Mouse (Mus musculus) heart, postnatal 25 days (tissue): ENCODE data around the gene Rbfox1. TPM values are rescaled to one million over a fixed set of nuclear protein-coding genes. Genes with fewer than 3 reads are reported as not detected.

ENCODE experiments used
- DNase-seq: peaks from one replicate; pipeline ENCODE4 v3.0.0; 2022; ENCODE audit warnings: low spot score
- intact Hi-C: fragments of 180-260 bp; cut with DNase I; formaldehyde crosslinking; loops from one replicate; pipeline ENCODE4 v1.15.1; 2025
- total RNA-seq, 2 experiments: library from RNA; stranded (reverse); gene quantifications; 2 replicates each; pipeline ENCODE4 v1.2.3; 2021

The Rbfox1 gene
- total RNA-seq, 2 experiments from 2014 or later = 47.7 to 48.6 TPM

DNA sequence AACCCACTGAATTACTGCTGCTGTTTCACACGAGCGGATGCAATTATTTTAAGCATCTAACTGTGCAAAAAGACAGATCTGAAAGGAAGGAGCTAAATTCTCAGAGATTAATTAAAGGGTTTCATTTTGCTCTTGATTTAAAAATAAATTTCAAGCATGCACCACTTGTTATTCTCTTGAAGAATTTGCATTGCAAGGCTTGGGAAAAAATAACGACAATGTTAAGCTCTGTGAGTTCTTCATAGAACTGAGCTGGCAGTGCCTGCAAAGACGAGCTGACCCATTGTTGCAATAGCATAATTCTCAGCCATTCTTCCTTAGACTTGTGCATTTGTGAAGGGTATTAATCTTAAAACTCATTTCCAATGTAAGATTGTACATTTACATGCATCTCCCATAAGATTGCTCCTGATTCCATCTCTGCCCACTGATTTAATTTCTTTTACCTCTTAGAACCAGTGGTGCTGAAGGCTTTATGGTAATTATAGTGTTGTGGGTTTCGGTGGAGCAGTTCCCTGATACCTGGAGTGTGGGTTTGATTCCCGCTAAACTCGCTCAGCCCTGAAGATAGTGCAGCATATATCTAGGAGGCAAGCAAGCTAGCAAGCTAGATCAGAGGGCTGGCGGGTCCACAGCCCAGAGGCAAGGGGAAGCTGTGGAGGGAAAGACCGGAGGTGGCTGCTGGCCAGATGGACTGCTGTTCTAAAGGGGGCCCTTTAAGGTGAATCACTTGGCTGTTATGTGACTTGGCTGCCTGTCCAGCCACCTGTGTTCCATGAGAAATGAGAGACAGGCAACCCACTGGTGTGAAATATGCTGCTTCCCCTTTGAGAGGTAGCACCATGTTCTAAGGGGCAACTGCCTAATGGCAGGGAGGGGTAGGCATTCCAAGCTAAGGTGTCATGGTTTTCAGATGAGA is 647.2 kb downstream of the Rbfox1 start:
- intact Hi-C loops = no loop called here
- no peak for DNase-seq

GRCm38 (mm10) chr16:6555776-6556175 is 670.6 kb downstream of the Rbfox1 start:
- intact Hi-C loops = no loop called here
- DNase-seq = no peak

- intact Hi-C loops = no loop called here
Observed at GRCm38 (mm10) chr16:6557726-6558125, 672.6 kb downstream of the Rbfox1 start.

DNA sequence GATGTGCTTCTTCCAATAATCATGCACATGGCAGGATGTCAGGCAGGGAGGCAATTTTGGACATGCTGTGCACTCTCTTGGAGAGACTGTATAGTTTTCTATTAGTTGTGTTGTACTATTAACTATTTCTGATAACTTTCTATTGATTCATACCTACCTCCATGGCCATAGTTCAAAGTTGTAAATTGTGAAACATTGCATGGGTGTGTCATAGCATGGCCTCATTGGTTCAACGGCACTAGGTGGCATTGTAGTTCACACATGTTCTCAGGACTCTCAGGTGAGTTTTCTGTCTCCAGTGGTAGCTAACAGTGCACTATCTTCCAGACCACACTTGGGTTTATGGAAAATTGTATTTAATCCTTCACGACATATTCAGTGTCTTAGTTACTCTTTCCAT is 699.5 kb downstream of the Rbfox1 start:
- intact Hi-C loops = no loop called here
- no peak for DNase-seq

More at GRCm38 (mm10) chr16:6557726-6558125, 672.6 kb downstream of the Rbfox1 start:
- no peak for DNase-seq

- intact Hi-C loops = no loop called here
- DNase-seq = no peak
Observed at GRCm38 (mm10) chr16:6585204-6585603, 700.0 kb downstream of the Rbfox1 start.

DNA sequence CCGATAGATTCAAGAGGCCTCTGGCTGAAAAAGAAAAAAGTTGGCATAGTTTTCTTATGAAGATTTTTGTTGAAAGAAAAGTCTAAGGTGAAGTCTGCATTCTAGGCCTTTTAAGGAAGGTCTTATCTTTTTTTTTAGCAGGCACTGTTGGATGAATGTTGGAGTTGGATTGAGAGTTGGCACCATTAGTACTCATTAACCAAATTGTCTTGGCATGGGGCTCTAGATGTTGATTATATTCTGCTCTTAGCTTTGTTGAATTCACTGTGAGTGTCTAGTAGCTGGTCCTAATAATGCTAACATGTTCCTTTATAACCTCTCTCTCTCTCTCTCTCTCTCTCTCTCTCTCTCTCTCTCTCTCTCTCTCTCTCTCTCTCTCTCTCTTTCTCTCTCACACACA is 731.4 kb downstream of the Rbfox1 start:
- intact Hi-C loops = no loop called here
- DNase-seq = no peak

DNA sequence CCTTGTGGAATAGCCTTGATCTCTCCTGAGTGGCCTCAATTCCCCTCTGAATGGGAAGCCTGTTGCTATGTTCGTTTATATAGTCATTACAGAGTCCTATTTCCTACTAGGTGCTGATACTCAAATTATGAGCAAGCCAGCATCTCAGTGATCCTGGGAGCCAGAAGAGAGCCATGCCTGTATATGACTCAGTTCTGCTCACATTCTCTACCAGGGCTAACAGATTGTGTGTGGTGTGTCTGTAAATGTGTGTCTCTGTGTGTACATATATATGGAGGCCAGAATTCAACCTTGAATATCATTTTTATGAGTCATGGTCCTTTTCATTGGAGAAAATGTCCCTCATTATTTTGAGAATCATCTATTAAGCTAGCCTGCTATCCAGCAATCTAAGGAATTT is 755.2 kb downstream of the Rbfox1 start:
- DNase-seq = no peak
- intact Hi-C loops = no loop called here

GRCm38 (mm10) chr16:6646941-6647340 is 761.8 kb downstream of the Rbfox1 start:
- intact Hi-C loops = no loop called here
- DNase-seq = no peak

- DNase-seq = no peak
- intact Hi-C loops = no loop called here
Observed at GRCm38 (mm10) chr16:6648753-6649152, 763.6 kb downstream of the Rbfox1 start.

GRCm38 (mm10) chr16:6658594-6658993 is 773.4 kb downstream of the Rbfox1 start:
- DNase-seq = no peak
- intact Hi-C loops = no loop called here

- DNase-seq = no peak
- intact Hi-C loops = no loop called here
Observed at GRCm38 (mm10) chr16:6686076-6686757, 801.1 kb downstream of the Rbfox1 start.

DNA sequence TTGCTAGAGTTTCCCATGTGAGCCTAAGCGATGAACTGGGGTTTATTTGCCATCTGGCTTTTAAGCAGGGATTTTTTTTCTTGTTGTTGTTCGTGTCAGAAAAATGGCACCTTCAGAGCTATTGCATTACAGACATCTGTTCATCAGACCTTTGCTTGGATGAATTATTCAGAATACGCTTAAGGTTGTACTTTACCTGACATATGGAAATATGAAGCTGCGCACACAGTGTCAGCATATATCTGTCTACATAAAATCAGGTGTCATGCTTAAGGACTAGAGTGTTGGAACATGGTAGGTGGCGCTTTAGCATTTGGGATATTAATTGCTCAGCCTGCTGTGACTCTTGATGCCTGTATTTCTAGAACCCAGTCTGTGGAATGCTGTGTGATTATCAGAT is 819.7 kb downstream of the Rbfox1 start:
- intact Hi-C loops = no loop called here
- no peak for DNase-seq

DNA sequence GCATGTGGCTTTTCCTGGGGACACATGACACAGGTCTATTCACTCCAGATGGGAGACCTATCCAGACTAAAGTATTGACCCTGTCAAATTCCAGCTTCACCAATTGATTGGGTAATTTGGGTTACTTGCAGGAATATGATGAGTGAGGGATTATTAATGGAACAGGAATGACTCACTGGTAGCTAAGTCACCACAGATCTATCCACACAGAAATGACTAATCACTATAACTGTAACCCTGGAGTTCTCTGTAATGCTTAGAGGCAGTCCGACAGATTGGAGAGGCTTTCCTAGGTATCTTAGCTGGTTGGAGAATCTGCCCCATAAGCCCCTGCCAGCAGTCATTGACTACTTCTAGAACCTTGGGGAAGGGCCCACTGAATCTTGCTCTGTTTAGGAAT is 827.2 kb downstream of the Rbfox1 start:
- intact Hi-C loops = loop anchor here (10.0 kb wide), 1 partner anchor 208 kb away; no protein-coding TSS in a partner anchor
- DNase-seq = no peak

DNA sequence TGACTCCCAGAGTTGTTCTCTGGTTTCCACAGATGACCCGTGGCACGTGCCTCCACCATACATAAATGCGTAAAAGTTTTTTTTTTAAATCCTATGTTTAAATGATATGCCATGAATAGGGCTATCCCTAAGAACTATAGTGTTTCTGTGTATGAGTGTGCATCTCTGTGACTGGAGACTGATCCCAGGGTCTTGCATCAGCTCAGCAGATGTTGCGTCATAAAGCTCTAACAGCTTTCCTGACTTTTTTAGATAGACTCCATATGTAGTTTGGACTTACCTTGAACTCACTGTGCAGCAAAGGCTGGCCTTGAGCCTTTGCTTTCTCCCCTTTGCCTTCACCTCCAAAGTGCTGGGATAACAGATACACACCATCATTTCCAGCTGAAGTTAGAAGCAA is 830.1 kb downstream of the Rbfox1 start:
- intact Hi-C loops = loop anchor here (10.0 kb wide), 1 partner anchor 210 kb away; no protein-coding TSS in a partner anchor
- no peak for DNase-seq

GRCm38 (mm10) chr16:6716214-6716911 is 831.2 kb downstream of the Rbfox1 start:
- DNase-seq = peak; percentile 7
- intact Hi-C loops = loop anchor here (10.0 kb wide), 1 partner anchor 212 kb away; no protein-coding TSS in a partner anchor

DNA sequence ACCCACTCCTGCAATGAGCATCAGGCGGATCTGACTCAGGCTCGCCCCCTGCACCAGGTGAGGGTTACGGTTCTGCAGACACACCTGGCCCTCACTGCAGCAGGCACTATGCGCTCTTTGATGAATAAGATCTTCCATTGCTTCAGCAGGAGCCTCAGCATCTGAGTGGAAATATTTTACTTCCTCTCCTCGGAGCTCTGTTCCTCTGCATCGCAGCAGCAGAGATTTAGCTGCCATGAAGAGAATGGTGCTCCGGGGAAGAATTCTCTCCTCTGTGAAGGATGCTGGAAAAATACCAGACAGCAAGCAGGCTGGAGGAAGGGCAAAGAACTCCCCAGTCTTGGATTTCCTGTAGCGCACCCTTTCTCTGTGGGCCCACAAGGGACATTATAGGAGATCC is 833.9 kb downstream of the Rbfox1 start:
- intact Hi-C loops = loop anchor here (10.0 kb wide), 1 partner anchor 214 kb away; no protein-coding TSS in a partner anchor
- no peak for DNase-seq

DNA sequence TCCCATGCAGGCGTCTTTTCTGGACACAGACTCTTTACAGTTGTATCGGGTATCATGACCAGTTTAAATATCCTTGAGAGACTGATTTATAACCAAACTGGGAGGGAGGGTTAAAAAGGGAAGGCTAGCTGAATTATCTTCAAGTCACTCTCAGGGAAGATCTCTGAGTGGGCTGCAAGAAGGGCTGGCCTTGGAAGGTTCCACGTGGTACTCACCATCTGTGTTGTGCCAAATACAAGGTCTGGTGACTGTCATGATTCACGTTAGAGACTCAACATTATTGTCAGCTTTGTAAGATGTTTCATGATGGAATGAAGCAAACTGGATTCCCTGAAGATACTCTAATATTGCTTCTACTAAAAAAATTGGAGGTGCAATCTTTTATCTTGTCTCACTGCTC is 847.5 kb downstream of the Rbfox1 start:
- intact Hi-C loops = no loop called here
- DNase-seq = no peak

- intact Hi-C loops = no loop called here
- DNase-seq = no peak
Observed at GRCm38 (mm10) chr16:6733427-6733826, 848.3 kb downstream of the Rbfox1 start.

DNA sequence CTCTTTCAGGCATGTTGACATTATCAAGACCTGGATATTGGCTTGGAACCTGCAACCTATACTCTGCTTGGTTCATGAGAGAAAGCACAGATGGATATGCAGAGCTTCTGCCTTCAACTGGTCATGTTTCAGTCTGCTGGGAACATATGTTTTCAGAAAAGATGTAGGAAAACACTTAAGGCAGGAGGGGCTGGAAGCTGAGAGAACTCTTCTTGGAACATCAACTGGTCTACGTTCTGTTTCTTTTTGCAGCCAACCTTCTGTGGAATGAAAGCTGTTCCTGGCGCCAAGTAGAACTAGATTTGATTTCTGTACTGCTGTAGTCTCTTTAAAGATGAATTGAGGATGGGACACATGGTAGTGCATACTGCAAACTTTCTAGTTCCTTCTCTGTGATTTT is 851.4 kb downstream of the Rbfox1 start:
- intact Hi-C loops = no loop called here
- DNase-seq = no peak

GRCm38 (mm10) chr16:6736998-6737397 is 851.8 kb downstream of the Rbfox1 start:
- intact Hi-C loops = no loop called here
- no peak for DNase-seq
